Mouse (Mus musculus) forebrain, embryonic 13.5 days (tissue): ENCODE data around the gene Wwp2. TPM values are rescaled to one million over a fixed set of nuclear protein-coding genes. Genes with fewer than 3 reads are reported as not detected.

ENCODE experiments used
- microRNA counts: library from miRNA; unstranded; fragments of <30 nt; microRNA quantifications from one replicate; lab custom pipeline; 2016
- microRNA-seq: library from miRNA; unstranded; fragments of <30 nt; microRNA quantifications from one replicate; pipeline ENCODE4, GENCODE M21; 2016
- polyA plus RNA-seq: library from polyadenylated mRNA; unstranded; fragments of >200 nt; fragmentation: Nextera tagmentation; extraction: Ambion mirVana; gene quantifications from 2 replicates; pipeline ENCODE4 v1.2.1, GENCODE M21; 2015

Wwp2 gene
- polyA plus RNA-seq, 1 experiment from 2014 or later: 40.8 TPM

MicroRNAs within 50 kb of the gene (microRNA counts, 519-probe panel; counts per million panel counts)
- 4,471 counts per million, percentile 83 among the panel's probes with 10 or more counts for microRNA mmu-miR-140 (lab: Ali Mortazavi, UCI)

Small RNA genes lying within 50 kb of the gene (microRNA-seq; reads per million reads assigned to microRNA genes)
- gene Mir140: 3,034 reads per million, percentile 86 among the genes with 10 or more reads in this experiment

Other genes starting within 250 kb of the Wwp2 start
- 9.9 and 10.2 TPM in 2 replicates for gene Nfat5, start 142.9 kb upstream of the Wwp2 start, polyA plus RNA-seq
- gene Nqo1, start 33.2 kb upstream of the Wwp2 start, polyA plus RNA-seq: 4.1 and 4.5 TPM in 2 replicates
- 75.1 and 75.6 TPM in 2 replicates for gene Nob1, start 11.3 kb upstream of the Wwp2 start, polyA plus RNA-seq
- 268 and 274 TPM in 2 replicates for gene Psmd7, start 152.1 kb downstream of the Wwp2 start, polyA plus RNA-seq